Mouse (Mus musculus): Measurements from ENCODE around the gene A730071L15Rik.

DNA sequence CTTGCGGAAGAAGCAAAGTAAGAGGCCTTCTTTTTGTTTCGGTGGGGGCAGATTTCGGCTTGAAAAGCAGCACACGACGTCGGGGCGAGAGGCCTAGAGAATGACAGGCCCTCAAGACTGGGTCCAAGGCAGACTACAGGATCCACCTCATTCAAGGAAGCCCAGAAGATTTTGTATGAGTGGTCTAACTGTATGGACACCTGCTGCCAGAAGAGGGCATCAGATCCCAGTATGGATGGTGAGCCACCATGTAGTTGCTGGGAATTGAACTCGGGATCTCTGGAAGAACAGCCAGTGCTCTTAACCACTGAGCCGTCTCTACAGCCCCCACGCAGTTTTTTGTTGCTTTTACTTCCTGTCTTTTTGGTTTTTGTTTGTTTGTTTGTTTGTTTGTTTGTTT is 22.4 kb downstream of the A730071L15Rik start:
- TF ChIP-seq CTCF (IDR thresholded peaks at IDR 0.05; ENCODE audit: borderline replicate concordance, extremely low read depth, insufficient read depth, insufficient read length) (no peak), POLR2A (IDR thresholded peaks at IDR 0.05; ENCODE audit: borderline replicate concordance, extremely low read depth, insufficient read depth, insufficient read length, poor library complexity, severe bottlenecking) (no peak)

All from brain, embryonic 14.5 days (tissue).